Mouse (Mus musculus) heart, adult 2 months (tissue): ENCODE measurements around the gene Cdk12.

Experiments used
- CTCF ChIP-seq: fragments of 200-600 bp; IDR thresholded peaks from 2 replicates; pipeline ENCODE4 v1.8.1; 2022; ENCODE audit warnings: antibody characterized with exemption, mild to moderate bottlenecking, moderate library complexity
- EP300 ChIP-seq: fragments of 200-500 bp; IDR thresholded peaks from 2 replicates; pipeline ENCODE4 v1.6.1; 2011; ENCODE audit warnings: low read depth, low read length, control low read depth; ENCODE audit not compliant: insufficient read depth
- POLR2A ChIP-seq: fragments of 200-500 bp; IDR thresholded peaks from 2 replicates; pipeline ENCODE4 v1.6.1; 2011; ENCODE audit warnings: mild to moderate bottlenecking, low read depth, low read length, control low read depth; ENCODE audit not compliant: insufficient read depth

DNA sequence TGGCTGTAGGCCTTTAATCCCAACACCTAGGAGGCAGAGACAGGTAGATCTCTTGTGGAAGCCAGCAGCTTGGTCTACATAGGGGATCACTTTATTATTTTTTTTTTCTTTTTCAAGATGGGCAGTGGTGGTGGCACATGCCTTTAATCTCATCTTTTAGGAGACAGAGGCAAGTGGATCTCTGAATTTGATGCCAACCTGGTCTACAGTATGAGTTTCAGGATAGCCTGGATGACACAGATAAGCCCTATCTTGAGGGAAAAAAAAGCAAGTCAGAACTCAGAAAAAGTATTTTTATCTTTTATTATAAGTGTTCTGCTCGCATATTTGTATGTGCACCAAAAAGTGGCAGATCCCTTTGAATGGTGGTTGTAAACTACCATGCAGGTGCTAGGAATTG, 10.5 kb downstream of the Cdk12 start:
- TF ChIP-seq CTCF (no peak), EP300 (no peak), POLR2A (no peak)
